Mouse (Mus musculus) small intestine, adult 2 months (tissue): ENCODE measurements around the gene Rnpepl1.

Experiments used
- CTCF ChIP-seq: fragments of 200-500 bp; IDR thresholded peaks from 2 replicates; pipeline ENCODE4 v1.5.1; 2012; ENCODE audit warnings: low read depth, mild to moderate bottlenecking, control low read depth, inconsistent platforms, low read length, moderate library complexity, mixed read lengths; ENCODE audit not compliant: insufficient replicate concordance, insufficient read length; ENCODE audit errors: extremely low read depth
- POLR2A ChIP-seq: fragments of 200-500 bp; IDR thresholded peaks from 2 replicates; pipeline ENCODE4 v1.6.1; 2012; ENCODE audit warnings: low read depth, mild to moderate bottlenecking, control low read depth, inconsistent platforms, low read length, moderate library complexity

- TF ChIP-seq POLR2A (no peak), CTCF (no peak)
Measured at GRCm38 (mm10) chr1:92912286-92912685, 1.7 kb downstream of the Rnpepl1 start.
